Mouse (Mus musculus): ENCODE data around the gene Trim47. TPM values are rescaled to one million over a fixed set of nuclear protein-coding genes. Genes with fewer than 3 reads are reported as not detected.

Gene Trim47
- polyA plus RNA-seq, 1 experiment from 2014 or later: 16.1 TPM

GRCm38 (mm10) chr11:116111067-116111466 lies 15.9 kb downstream of the Trim47 start:
- TF ChIP-seq CTCF (IDR thresholded peaks at IDR 0.05; ENCODE audit: low read depth): peak; percentile 39
- Histone ChIP-seq H3K27me3 (replicated peaks; ENCODE audit: control insufficient read depth, insufficient read depth, low read length) (peaks cover 28% of the 10 kb centered on the region), H3K4me2 (replicated peaks; ENCODE audit: low read depth) (0 out of 2 replicates have a peak overlapping the region, but pooled peaks have one; percentile 75), H3K9me3 (ENCODE audit: control insufficient read depth) (no peaks in the 10 kb centered on the region), H3K4me3 (ENCODE audit: low read depth, low read length) (no peak overlapping the region; the same call in 1 of the 2 replicates), H3K4me1 (replicated peaks; ENCODE audit: control insufficient read depth, insufficient read depth, low read length) (peaks cover 12% of the 10 kb centered on the region; the same call in 1 of the 2 replicates), H3K27ac (ENCODE audit: low read depth, low read length) (no peak overlapping the region), H3K9ac (ENCODE audit: low read depth, low read length) (no peak overlapping the region), H3K36me3 (ENCODE audit: control insufficient read depth, insufficient read depth) (no peaks in the 10 kb centered on the region)
- ATAC-seq: no peak
- WGBS: 85% methylated on average over 4 of the region's 4 CpGs

- Histone ChIP-seq H3K4me1 (replicated peaks; ENCODE audit: control insufficient read depth, insufficient read depth, low read length) (peaks cover 13% of the 10 kb centered on the region; the same call in 1 of the 2 replicates), H3K27me3 (replicated peaks; ENCODE audit: control insufficient read depth, insufficient read depth, low read length) (peaks cover 28% of the 10 kb centered on the region), H3K36me3 (ENCODE audit: control insufficient read depth, insufficient read depth) (no peaks in the 10 kb centered on the region), H3K4me2 (replicated peaks; ENCODE audit: low read depth) (peak overlapping the region; percentile 75), H3K9ac (ENCODE audit: low read depth, low read length) (peak overlapping the region; percentile 67; the same call in 1 of the 2 replicates), H3K4me3 (ENCODE audit: low read depth, low read length) (peak overlapping the region; percentile 59), H3K9me3 (ENCODE audit: control insufficient read depth) (no peaks in the 10 kb centered on the region), H3K27ac (ENCODE audit: low read depth, low read length) (peak overlapping the region; percentile 37; the same call in 1 of the 2 replicates)
- WGBS: 21% methylated on average over 10 of the region's 10 CpGs
- no peak for TF ChIP-seq CTCF (IDR thresholded peaks at IDR 0.05; ENCODE audit: low read depth)
- no peak for ATAC-seq
Observed at GRCm38 (mm10) chr11:116110540-116110939, 16.5 kb downstream of the Trim47 start.

- WGBS: 2% methylated on average over 35 of the region's 35 CpGs
- ATAC-seq: peak; percentile 14; the same call in 1 of the 2 replicates
- Histone ChIP-seq H3K27ac (ENCODE audit: low read depth, low read length) (peak overlapping the region; percentile 37; the same call in 1 of the 2 replicates), H3K27me3 (replicated peaks; ENCODE audit: control insufficient read depth, insufficient read depth, low read length) (peaks cover 28% of the 10 kb centered on the region), H3K4me2 (replicated peaks; ENCODE audit: low read depth) (peak overlapping the region; percentile 75), H3K4me3 (ENCODE audit: low read depth, low read length) (peak overlapping the region; percentile 59), H3K9me3 (ENCODE audit: control insufficient read depth) (no peaks in the 10 kb centered on the region), H3K4me1 (replicated peaks; ENCODE audit: control insufficient read depth, insufficient read depth, low read length) (peaks cover 13% of the 10 kb centered on the region; the same call in 1 of the 2 replicates), H3K9ac (ENCODE audit: low read depth, low read length) (peak overlapping the region; percentile 67), H3K36me3 (ENCODE audit: control insufficient read depth, insufficient read depth) (no peaks in the 10 kb centered on the region)
- no peak for TF ChIP-seq CTCF (IDR thresholded peaks at IDR 0.05; ENCODE audit: low read depth)
Observed at GRCm38 (mm10) chr11:116110131-116110530, 16.9 kb downstream of the Trim47 start.

GRCm38 (mm10) chr11:116109441-116110081 lies 17.4 kb downstream of the Trim47 start:
- under 1% methylated on average over 60 of the region's 70 CpGs for WGBS
- Histone ChIP-seq H3K27me3 (replicated peaks; ENCODE audit: control insufficient read depth, insufficient read depth, low read length) (peaks cover 28% of the 10 kb centered on the region), H3K27ac (ENCODE audit: low read depth, low read length) (peak overlapping the region; percentile 37), H3K9me3 (ENCODE audit: control insufficient read depth) (no peaks in the 10 kb centered on the region), H3K4me1 (replicated peaks; ENCODE audit: control insufficient read depth, insufficient read depth, low read length) (peaks cover 13% of the 10 kb centered on the region; the same call in 1 of the 2 replicates), H3K4me3 (ENCODE audit: low read depth, low read length) (peak overlapping the region; percentile 59), H3K36me3 (ENCODE audit: control insufficient read depth, insufficient read depth) (no peaks in the 10 kb centered on the region), H3K4me2 (replicated peaks; ENCODE audit: low read depth) (peak overlapping the region; percentile 75), H3K9ac (ENCODE audit: low read depth, low read length) (peak overlapping the region; percentile 67)
- ATAC-seq: 0 out of 2 replicates have a peak, but pooled peaks have one; percentile 13
- TF ChIP-seq CTCF (IDR thresholded peaks at IDR 0.05; ENCODE audit: low read depth): peak; percentile 40

- Histone ChIP-seq H3K9me3 (ENCODE audit: control insufficient read depth) (no peaks in the 10 kb centered on the region), H3K4me1 (replicated peaks; ENCODE audit: control insufficient read depth, insufficient read depth, low read length) (peaks cover 19% of the 10 kb centered on the region; the same call in 1 of the 2 replicates)
- WGBS: 14% methylated on average over 23 of the region's 23 CpGs
Observed at GRCm38 (mm10) chr11:116108464-116109137, 18.4 kb downstream of the Trim47 start.

GRCm38 (mm10) chr11:116107777-116108285 lies 19.2 kb downstream of the Trim47 start:
- no peak overlapping the region for H3K27ac ChIP-seq (ENCODE audit: low read depth, low read length)
- no peaks in the 10 kb centered on the region for H3K36me3 ChIP-seq (ENCODE audit: control insufficient read depth, insufficient read depth)

More at GRCm38 (mm10) chr11:116108464-116109137, 18.4 kb downstream of the Trim47 start:
- H3K9ac ChIP-seq (ENCODE audit: low read depth, low read length): 0 out of 2 replicates have a peak overlapping the region, but pooled peaks have one; percentile 7
- no peaks in the 10 kb centered on the region for H3K36me3 ChIP-seq (ENCODE audit: control insufficient read depth, insufficient read depth)
- peak overlapping the region; percentile 75 for H3K4me2 ChIP-seq (replicated peaks; ENCODE audit: low read depth)
- H3K4me3 ChIP-seq (ENCODE audit: low read depth, low read length): peak overlapping the region; percentile 59
- ATAC-seq: no peak
- no peak overlapping the region for H3K27ac ChIP-seq (ENCODE audit: low read depth, low read length)
- H3K27me3 ChIP-seq (replicated peaks; ENCODE audit: control insufficient read depth, insufficient read depth, low read length): peaks cover 28% of the 10 kb centered on the region
- no peak for TF ChIP-seq CTCF (IDR thresholded peaks at IDR 0.05; ENCODE audit: low read depth)

More at GRCm38 (mm10) chr11:116107777-116108285, 19.2 kb downstream of the Trim47 start:
- H3K4me1 ChIP-seq (replicated peaks; ENCODE audit: control insufficient read depth, insufficient read depth, low read length): peaks cover 20% of the 10 kb centered on the region; the same call in 1 of the 2 replicates
- H3K4me3 ChIP-seq (ENCODE audit: low read depth, low read length): peak overlapping the region; percentile 59
- H3K4me2 ChIP-seq (replicated peaks; ENCODE audit: low read depth): peak overlapping the region; percentile 75
- ATAC-seq: peak; percentile 12; the same call in 1 of the 2 replicates
- no peak overlapping the region for H3K9ac ChIP-seq (ENCODE audit: low read depth, low read length)
- 29% methylated on average over 19 of the region's 19 CpGs for WGBS
- TF ChIP-seq CTCF (IDR thresholded peaks at IDR 0.05; ENCODE audit: low read depth): no peak
- no peaks in the 10 kb centered on the region for H3K9me3 ChIP-seq (ENCODE audit: control insufficient read depth)
- H3K27me3 ChIP-seq (replicated peaks; ENCODE audit: control insufficient read depth, insufficient read depth, low read length): peaks cover 28% of the 10 kb centered on the region
